Mouse (Mus musculus) embryonic fibroblast, embryonic 13.5 days (primary cell): ENCODE data around the gene Klrc2.
"Not testable (repeated sequence)": the region's sequence is repeated elsewhere in the genome, so short reads cannot be mapped to it uniquely, and the experiment has no call there.

Experiments used
- CTCF ChIP-seq: IDR thresholded peaks from 2 replicates; pipeline ENCODE4 v1.5.1; 2011; ENCODE audit warnings: mild to moderate bottlenecking, control low read depth, low read length, moderate library complexity, borderline replicate concordance; ENCODE audit not compliant: insufficient read depth
- POLR2A ChIP-seq: IDR thresholded peaks from 2 replicates; pipeline ENCODE4 v1.6.1; 2011; ENCODE audit warnings: low read depth, mild to moderate bottlenecking, control low read depth, low read length, moderate library complexity

DNA sequence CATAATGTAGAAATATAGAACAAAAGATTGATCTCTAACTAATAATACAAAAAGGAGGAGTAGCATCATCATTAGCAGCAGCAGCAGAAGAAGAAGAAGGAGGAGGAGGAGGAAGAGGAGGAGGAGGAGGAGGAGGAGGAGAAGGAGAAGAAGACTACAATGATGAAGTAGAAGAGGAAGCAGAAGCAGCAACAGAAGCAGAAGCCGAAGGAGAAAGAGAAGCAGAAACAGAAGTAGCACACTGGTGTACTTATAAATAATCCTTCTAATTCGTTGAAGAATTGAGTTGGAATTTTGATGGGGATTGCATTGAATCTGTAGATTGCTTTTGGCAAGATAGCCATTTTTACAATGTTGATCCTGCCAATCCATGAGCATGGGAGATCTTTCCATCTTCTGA lies 29.4 kb downstream of the Klrc2 start:
- not testable (repeated sequence) for TF ChIP-seq CTCF, POLR2A
